Mouse (Mus musculus): ENCODE measurements at regions not wholly inside any gene's neighbourhood (a gene's known extent, or its start where the extent isn't known, plus 50 kb on each side); places are given as distances from the start of the nearest gene placed in this dataset.

DNA sequence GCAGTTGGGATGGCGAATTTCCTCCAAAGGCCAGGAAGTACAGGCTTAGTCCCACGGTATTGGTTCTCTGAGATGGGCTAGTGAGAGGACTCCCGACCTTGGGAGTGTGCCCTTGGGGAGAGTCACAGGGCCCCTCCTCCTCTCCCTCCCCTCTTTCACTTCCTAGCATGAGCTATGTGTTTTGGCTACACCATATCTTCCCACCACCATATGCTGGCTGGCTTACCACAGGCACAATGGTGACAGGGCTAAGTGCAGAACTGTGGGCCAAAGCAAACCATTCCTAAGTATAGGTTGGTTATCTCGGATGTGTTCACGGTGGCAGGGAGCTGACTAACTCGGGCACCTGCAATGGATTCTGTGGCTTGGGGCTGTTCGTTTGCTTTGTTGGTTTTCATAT, 81.0 kb upstream of the Hes1 start:
- Histone ChIP-seq H3K79me2 (ENCODE audit: control insufficient read depth, insufficient read depth) (no peaks in the 10 kb centered on the region), H3K4me2 (ENCODE audit: low read depth) (no peak overlapping the region), H3K27me3 (ENCODE audit: control insufficient read depth, insufficient read depth, insufficient read length) (no peaks in the 10 kb centered on the region), H3ac (ENCODE audit: control insufficient read depth, insufficient read length) (no peak overlapping the region), H3K4me3 (no peak overlapping the region), H3K36me3 (ENCODE audit: control insufficient read depth, insufficient read depth) (no peaks in the 10 kb centered on the region)
- TF ChIP-seq TCF12 (IDR thresholded peaks at IDR 0.05; ENCODE audit: insufficient read depth, poor library complexity, severe bottlenecking): no peak
- no peak for TF ChIP-seq E2F4 (IDR thresholded peaks at IDR 0.05; ENCODE audit: insufficient read depth)
- no peak for TF ChIP-seq TCF3 (IDR thresholded peaks at IDR 0.05; ENCODE audit: insufficient read length, low read depth)
- TF ChIP-seq POLR2AphosphoS2 (IDR thresholded peaks at IDR 0.05; ENCODE audit: insufficient read length, low read depth): no peak
- TF ChIP-seq USF1 (IDR thresholded peaks at IDR 0.05; ENCODE audit: low read depth): no peak
- no peak for TF ChIP-seq SRF (IDR thresholded peaks at IDR 0.05; ENCODE audit: control insufficient read depth, insufficient read length, low read depth)
- TF ChIP-seq MYOD1 (IDR thresholded peaks at IDR 0.05; ENCODE audit: control insufficient read depth in 1 of 3, insufficient read length in 2 of 3, low read depth in 2 of 3): no peak
- no peak for TF ChIP-seq CEBPB (IDR thresholded peaks at IDR 0.05; ENCODE audit: insufficient read depth, poor library complexity, severe bottlenecking)
- TF ChIP-seq POLR2A (IDR thresholded peaks at IDR 0.05; ENCODE audit: insufficient read length, low read depth): no peak
- no peak for TF ChIP-seq MAX (IDR thresholded peaks at IDR 0.05; ENCODE audit: low read depth)
- no peak for TF ChIP-seq MYOG (IDR thresholded peaks at IDR 0.05; ENCODE audit: control insufficient read depth in 1 of 3, insufficient read depth in 1 of 3, insufficient read length in 2 of 3, low read depth in 2 of 3)
- no peak for TF ChIP-seq REST (IDR thresholded peaks at IDR 0.05; ENCODE audit: insufficient read depth, insufficient read length)

DNA sequence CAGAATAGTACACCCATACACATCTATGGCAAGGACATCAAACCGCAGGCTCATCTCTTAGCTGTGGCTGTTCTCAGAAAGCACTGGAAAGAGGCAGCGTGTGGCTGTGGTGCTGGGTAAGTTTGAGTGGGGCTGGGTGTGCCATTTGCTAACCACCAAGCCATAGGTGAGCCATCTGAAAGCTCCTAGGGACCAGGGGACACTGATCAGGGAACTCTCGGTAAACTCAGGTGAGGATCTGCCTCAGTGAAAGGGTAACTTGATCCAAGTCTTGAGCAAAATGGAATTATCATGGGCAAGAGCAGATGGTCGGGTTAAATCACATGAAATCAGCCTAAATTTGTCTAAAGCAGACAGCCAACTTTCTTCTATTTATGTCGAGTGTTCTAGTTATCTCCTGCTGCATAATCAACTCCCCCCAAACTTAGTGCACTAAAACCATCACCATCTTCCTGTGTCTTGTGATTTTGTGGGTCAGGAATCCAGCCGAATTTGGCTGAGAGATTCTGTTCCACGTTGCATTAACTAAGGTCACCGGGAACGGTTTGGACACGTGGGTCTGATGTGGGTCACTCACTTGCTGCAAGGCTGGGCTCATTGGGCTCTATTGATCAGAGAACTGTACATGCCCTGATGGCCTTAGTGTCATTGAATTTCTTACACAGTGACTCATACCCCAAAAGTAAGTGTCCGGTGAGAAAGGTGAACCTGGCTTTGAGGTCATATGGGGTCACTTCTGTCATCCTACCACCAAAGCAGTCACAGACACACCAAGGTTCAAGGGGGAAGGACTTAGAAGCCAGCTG, 78.9 kb upstream of the Hes1 start:
- H3K27me3 ChIP-seq (ENCODE audit: control insufficient read depth, insufficient read depth, insufficient read length): no peaks in the 10 kb centered on the region
- TF ChIP-seq E2F4 (IDR thresholded peaks at IDR 0.05; ENCODE audit: insufficient read depth) (no peak), POLR2AphosphoS2 (IDR thresholded peaks at IDR 0.05; ENCODE audit: insufficient read length, low read depth) (no peak), MYOG (IDR thresholded peaks at IDR 0.05; ENCODE audit: control insufficient read depth in 1 of 3, insufficient read depth in 1 of 3, insufficient read length in 2 of 3, low read depth in 2 of 3) (no peak), MYOD1 (IDR thresholded peaks at IDR 0.05; ENCODE audit: control insufficient read depth in 1 of 3, insufficient read length in 2 of 3, low read depth in 2 of 3) (no peak), POLR2A (IDR thresholded peaks at IDR 0.05; ENCODE audit: insufficient read length, low read depth) (no peak), MAX (IDR thresholded peaks at IDR 0.05; ENCODE audit: low read depth) (no peak), SRF (IDR thresholded peaks at IDR 0.05; ENCODE audit: control insufficient read depth, insufficient read length, low read depth) (no peak), TCF3 (IDR thresholded peaks at IDR 0.05; ENCODE audit: insufficient read length, low read depth) (no peak), TCF12 (IDR thresholded peaks at IDR 0.05; ENCODE audit: insufficient read depth, poor library complexity, severe bottlenecking) (no peak), REST (IDR thresholded peaks at IDR 0.05; ENCODE audit: insufficient read depth, insufficient read length) (no peak), CEBPB (IDR thresholded peaks at IDR 0.05; ENCODE audit: insufficient read depth, poor library complexity, severe bottlenecking) (no peak), USF1 (IDR thresholded peaks at IDR 0.05; ENCODE audit: low read depth) (no peak)
- no peaks in the 10 kb centered on the region for H3K36me3 ChIP-seq (ENCODE audit: control insufficient read depth, insufficient read depth)
- no peak overlapping the region for H3K4me3 ChIP-seq
- no peaks in the 10 kb centered on the region for H3K79me2 ChIP-seq (ENCODE audit: control insufficient read depth, insufficient read depth)
- H3K4me2 ChIP-seq (ENCODE audit: low read depth): no peak overlapping the region
- H3ac ChIP-seq (ENCODE audit: control insufficient read depth, insufficient read length): no peak overlapping the region

DNA sequence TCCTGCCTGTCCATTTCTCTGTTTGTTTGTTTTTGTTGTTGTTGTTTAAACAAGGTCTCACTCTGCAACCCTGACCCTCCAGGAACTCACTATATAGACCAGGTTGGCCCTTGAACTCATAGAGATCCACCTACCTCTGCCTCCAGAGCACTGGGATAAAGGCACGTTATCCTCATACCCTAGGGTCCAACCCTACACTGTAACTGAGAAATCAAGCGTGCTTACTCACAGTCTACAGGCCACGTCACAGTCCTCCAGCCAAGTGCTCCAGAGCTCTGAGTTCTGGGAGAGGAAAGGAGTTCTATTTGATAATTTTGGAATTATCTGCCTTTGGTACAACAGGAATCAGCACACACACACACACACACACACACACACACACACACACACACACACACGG, 76.6 kb upstream of the Hes1 start:
- Histone ChIP-seq H3K27me3 (ENCODE audit: control insufficient read depth, insufficient read depth, insufficient read length) (no peaks in the 10 kb centered on the region), H3ac (ENCODE audit: control insufficient read depth, insufficient read length) (no peak overlapping the region), H3K4me3 (no peak overlapping the region), H3K36me3 (ENCODE audit: control insufficient read depth, insufficient read depth) (no peaks in the 10 kb centered on the region), H3K79me2 (ENCODE audit: control insufficient read depth, insufficient read depth) (no peaks in the 10 kb centered on the region), H3K4me2 (ENCODE audit: low read depth) (no peak overlapping the region)
- TF ChIP-seq MYOG (IDR thresholded peaks at IDR 0.05; ENCODE audit: control insufficient read depth in 1 of 3, insufficient read depth in 1 of 3, insufficient read length in 2 of 3, low read depth in 2 of 3) (no peak), MYOD1 (IDR thresholded peaks at IDR 0.05; ENCODE audit: control insufficient read depth in 1 of 3, insufficient read length in 2 of 3, low read depth in 2 of 3) (no peak), TCF3 (IDR thresholded peaks at IDR 0.05; ENCODE audit: insufficient read length, low read depth) (no peak), CEBPB (IDR thresholded peaks at IDR 0.05; ENCODE audit: insufficient read depth, poor library complexity, severe bottlenecking) (no peak), POLR2AphosphoS2 (IDR thresholded peaks at IDR 0.05; ENCODE audit: insufficient read length, low read depth) (no peak), MAX (IDR thresholded peaks at IDR 0.05; ENCODE audit: low read depth) (no peak), SRF (IDR thresholded peaks at IDR 0.05; ENCODE audit: control insufficient read depth, insufficient read length, low read depth) (no peak), E2F4 (IDR thresholded peaks at IDR 0.05; ENCODE audit: insufficient read depth) (no peak), POLR2A (IDR thresholded peaks at IDR 0.05; ENCODE audit: insufficient read length, low read depth) (no peak), TCF12 (IDR thresholded peaks at IDR 0.05; ENCODE audit: insufficient read depth, poor library complexity, severe bottlenecking) (no peak), REST (IDR thresholded peaks at IDR 0.05; ENCODE audit: insufficient read depth, insufficient read length) (no peak), USF1 (IDR thresholded peaks at IDR 0.05; ENCODE audit: low read depth) (no peak)

DNA sequence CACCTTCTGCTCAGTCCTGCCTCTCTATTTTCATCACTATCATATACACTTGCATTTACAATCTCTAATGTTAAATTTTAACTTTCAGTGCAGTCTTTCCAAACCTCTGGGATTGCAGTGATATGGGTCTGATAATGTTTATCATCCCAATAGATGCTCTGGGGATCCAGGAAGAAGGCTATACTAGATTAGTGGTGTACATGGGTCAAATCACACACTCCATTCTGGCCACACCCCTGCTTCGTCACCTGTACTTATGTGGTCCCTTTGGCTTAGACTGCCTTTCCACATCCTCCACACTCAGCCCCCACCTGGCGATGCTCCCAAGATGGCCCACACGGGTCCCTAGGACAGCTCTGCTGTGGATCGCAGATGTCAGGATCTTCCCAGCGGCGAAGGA, 76.2 kb upstream of the Hes1 start:
- Histone ChIP-seq H3K36me3 (ENCODE audit: control insufficient read depth, insufficient read depth) (no peaks in the 10 kb centered on the region), H3K4me2 (ENCODE audit: low read depth) (no peak overlapping the region)
- no peak for TF ChIP-seq MAX (IDR thresholded peaks at IDR 0.05; ENCODE audit: low read depth)
- TF ChIP-seq POLR2AphosphoS2 (IDR thresholded peaks at IDR 0.05; ENCODE audit: insufficient read length, low read depth): no peak
- TF ChIP-seq POLR2A (IDR thresholded peaks at IDR 0.05; ENCODE audit: insufficient read length, low read depth): no peak
- no peak for TF ChIP-seq MYOG (IDR thresholded peaks at IDR 0.05; ENCODE audit: control insufficient read depth in 1 of 3, insufficient read depth in 1 of 3, insufficient read length in 2 of 3, low read depth in 2 of 3)
- no peak for TF ChIP-seq CEBPB (IDR thresholded peaks at IDR 0.05; ENCODE audit: insufficient read depth, poor library complexity, severe bottlenecking)
- no peak for TF ChIP-seq REST (IDR thresholded peaks at IDR 0.05; ENCODE audit: insufficient read depth, insufficient read length)
- TF ChIP-seq SRF (IDR thresholded peaks at IDR 0.05; ENCODE audit: control insufficient read depth, insufficient read length, low read depth): no peak
- no peak for TF ChIP-seq TCF3 (IDR thresholded peaks at IDR 0.05; ENCODE audit: insufficient read length, low read depth)
- no peak for TF ChIP-seq E2F4 (IDR thresholded peaks at IDR 0.05; ENCODE audit: insufficient read depth)
- TF ChIP-seq TCF12 (IDR thresholded peaks at IDR 0.05; ENCODE audit: insufficient read depth, poor library complexity, severe bottlenecking): no peak
- no peak for TF ChIP-seq USF1 (IDR thresholded peaks at IDR 0.05; ENCODE audit: low read depth)
- no peak for TF ChIP-seq MYOD1 (IDR thresholded peaks at IDR 0.05; ENCODE audit: control insufficient read depth in 1 of 3, insufficient read length in 2 of 3, low read depth in 2 of 3)

More for the DNA sequence above, 76.2 kb upstream of the Hes1 start:
- no peak overlapping the region for H3K4me3 ChIP-seq
- no peak overlapping the region for H3ac ChIP-seq (ENCODE audit: control insufficient read depth, insufficient read length)
- H3K79me2 ChIP-seq (ENCODE audit: control insufficient read depth, insufficient read depth): no peaks in the 10 kb centered on the region
- H3K27me3 ChIP-seq (ENCODE audit: control insufficient read depth, insufficient read depth, insufficient read length): no peaks in the 10 kb centered on the region
